12 mouse cellular contexts compared by ENCODE assay signal in genomic region chr17:30212647-30213046, GRCm38 (mm10).
DNase-seq lines count a peak whose midpoint lies in the region; ATAC-seq and TF ChIP-seq lines count a peak whose summit lies in the region.
"Had no signal": no experiment of that assay in that cellular context is flagged by ENCODE, and none has a peak within 500 bp of the region (broad histone marks: within the 10 kb centered on the region; RNA-seq: fewer than 3 reads in every experiment).

No protein-coding gene starts in this region.

- DNase-seq in cerebellum, adult 2 months: peak; percentile 52
- no peak for DNase-seq in cerebellum, adult 11 months
- no peak for DNase-seq in heart, adult 8-10 months (ENCODE audit: low spot score)
- DNase-seq in limb, embryonic 10.5 days (ENCODE audit: low spot score): no peak
- DNase-seq in midbrain, embryonic 14.5 days: no peak
- DNase-seq in urinary bladder, postnatal 36 days (ENCODE audit: low spot score in 2 of 2): no peak
- DNase-seq: right cerebral cortex, postnatal 14 days had no signal

- peaks cover 28% of the 10 kb centered on the region for H3K4me1 ChIP-seq in cerebellum, adult 2 months (ENCODE audit: control insufficient read depth, insufficient read depth, low read length)
- peaks cover 28% of the 10 kb centered on the region for H3K4me1 ChIP-seq in heart, embryonic 16.5 days (ENCODE audit: control insufficient read depth, insufficient read depth, low read length)
- 0 out of 2 replicates have a peak, but pooled peaks cover 16% of the 10 kb centered on the region for H3K4me1 ChIP-seq in limb, embryonic 15.5 days
- peaks cover 17% of the 10 kb centered on the region for H3K4me1 ChIP-seq in limb, embryonic 10.5 days
- no peaks in the 10 kb centered on the region for H3K4me1 ChIP-seq in midbrain, embryonic 14.5 days (ENCODE audit: control insufficient read depth, insufficient read depth, low read length)

- no peak for TF ChIP-seq POLR2A in cerebellum, adult 2 months (IDR thresholded peaks at IDR 0.05; ENCODE audit: borderline replicate concordance, insufficient read depth, low read length)

- no peak overlapping the region for H3K27ac ChIP-seq in cerebellum, adult 2 months (ENCODE audit: insufficient read depth, low read length)
- H3K27ac ChIP-seq in heart, embryonic 16.5 days (ENCODE audit: low read length): peak overlapping the region; percentile 37; the same call in 1 of the 2 replicates
- peak overlapping the region; percentile 51 for H3K27ac ChIP-seq in limb, embryonic 15.5 days
- H3K27ac ChIP-seq in limb, embryonic 10.5 days: no peak overlapping the region
- 0 out of 2 replicates have a peak overlapping the region, but pooled peaks have one; percentile 32 for H3K27ac ChIP-seq in midbrain, embryonic 14.5 days (replicated peaks; ENCODE audit: low read depth, low read length)

- no peak overlapping the region for H3K4me2 ChIP-seq in heart, embryonic 16.5 days (ENCODE audit: low read depth, low read length)
- no peak overlapping the region for H3K4me2 ChIP-seq in limb, embryonic 15.5 days
- no peak overlapping the region for H3K4me2 ChIP-seq in midbrain, embryonic 14.5 days (ENCODE audit: low read length)
- H3K4me2 ChIP-seq: liver, embryonic 11.5 days had no signal

- no peak for ATAC-seq in heart, embryonic 16.5 days (replicated peaks; ENCODE audit: extremely low read depth, insufficient read depth, low FRiP score)
- ATAC-seq in limb, embryonic 15.5 days (ENCODE audit: insufficient number of reproducible peaks, low FRiP score, low TSS enrichment, low read depth): no peak
- ATAC-seq in midbrain, embryonic 14.5 days (ENCODE audit: low FRiP score, low TSS enrichment): no peak
- ATAC-seq: intestine, embryonic 16.5 days had no signal

- no peaks in the 10 kb centered on the region for H3K27me3 ChIP-seq in cerebellum, adult 2 months (ENCODE audit: control insufficient read depth, insufficient read depth, low read length)
- no peaks in the 10 kb centered on the region for H3K27me3 ChIP-seq in heart, embryonic 16.5 days (ENCODE audit: control insufficient read depth, insufficient read depth, low read length)
- H3K27me3 ChIP-seq in limb, embryonic 15.5 days: no peaks in the 10 kb centered on the region
- no peaks in the 10 kb centered on the region for H3K27me3 ChIP-seq in limb, embryonic 10.5 days (ENCODE audit: low read depth, poor library complexity, severe bottlenecking)
- no peaks in the 10 kb centered on the region for H3K27me3 ChIP-seq in midbrain, embryonic 14.5 days (ENCODE audit: control insufficient read depth, insufficient read depth, low read length)

- no peaks in the 10 kb centered on the region for H3K9me3 ChIP-seq in heart, embryonic 16.5 days (replicated peaks; ENCODE audit: control insufficient read depth, low read length)
- no peaks in the 10 kb centered on the region for H3K9me3 ChIP-seq in limb, embryonic 15.5 days
- H3K9me3 ChIP-seq in limb, embryonic 10.5 days (replicated peaks): no peaks in the 10 kb centered on the region
- H3K9me3 ChIP-seq in midbrain, embryonic 14.5 days (ENCODE audit: control insufficient read depth, low read length): no peaks in the 10 kb centered on the region
- H3K9me3 ChIP-seq: G1E had no signal

- 55% methylated on average over 12 of the region's 12 CpGs for WGBS in cerebellum, adult 2 months
- 61% methylated on average over 12 of the region's 12 CpGs for WGBS in heart, embryonic 16.5 days
- 70% methylated on average over 12 of the region's 12 CpGs for WGBS in limb, embryonic 15.5 days
- 88% methylated on average over 12 of the region's 12 CpGs for WGBS in limb, embryonic 10.5 days
- 80% methylated on average over 12 of the region's 12 CpGs for WGBS in midbrain, embryonic 14.5 days

- no peak overlapping the region for H3K4me3 ChIP-seq in cerebellum, adult 2 months (replicated peaks; ENCODE audit: insufficient read depth, low read depth, low read length)
- H3K4me3 ChIP-seq in heart, embryonic 16.5 days (ENCODE audit: low read length): no peak overlapping the region
- no peak overlapping the region for H3K4me3 ChIP-seq in limb, embryonic 15.5 days
- no peak overlapping the region for H3K4me3 ChIP-seq in limb, embryonic 10.5 days
- H3K4me3 ChIP-seq in midbrain, embryonic 14.5 days (replicated peaks; ENCODE audit: low read depth, low read length): no peak overlapping the region

- TF ChIP-seq CTCF in cerebellum, adult 2 months (IDR thresholded peaks at IDR 0.05; ENCODE audit: borderline replicate concordance, insufficient read depth, low read depth, low read length): no peak

- H3K36me3 ChIP-seq in heart, embryonic 16.5 days (ENCODE audit: control insufficient read depth, insufficient read depth): peaks cover 10% of the 10 kb centered on the region
- H3K36me3 ChIP-seq in limb, embryonic 15.5 days: peaks cover 45% of the 10 kb centered on the region
- peaks cover 67% of the 10 kb centered on the region for H3K36me3 ChIP-seq in limb, embryonic 10.5 days
- peaks cover 34% of the 10 kb centered on the region for H3K36me3 ChIP-seq in midbrain, embryonic 14.5 days (ENCODE audit: control insufficient read depth, insufficient read depth, low read length)

- 0 out of 2 replicates have a peak overlapping the region, but pooled peaks have one; percentile 5 for H3K9ac ChIP-seq in heart, embryonic 16.5 days (ENCODE audit: low read length)
- no peak overlapping the region for H3K9ac ChIP-seq in limb, embryonic 15.5 days
- no peak overlapping the region for H3K9ac ChIP-seq in midbrain, embryonic 14.5 days (replicated peaks; ENCODE audit: low read length)

Comparison
In these comparisons a context has a peak if more than half of its experiments do, and no peak if none do; other contexts are left out.
1. DNase-seq: peak in cerebellum, adult 2 months (2 of 2); none in cerebellum, adult 11 months (single experiment), heart, adult 8-10 months (single experiment), limb, embryonic 10.5 days (single experiment), midbrain, embryonic 14.5 days (single experiment) and urinary bladder, postnatal 36 days (0 of 2).
2. H3K27ac ChIP-seq: peak in heart, embryonic 16.5 days (single experiment), limb, embryonic 15.5 days (single experiment) and midbrain, embryonic 14.5 days (single experiment); none in cerebellum, adult 2 months (single experiment) and limb, embryonic 10.5 days (single experiment).